Mouse (Mus musculus): ENCODE measurements around the gene Scfd2. TPM values are rescaled to one million over a fixed set of nuclear protein-coding genes. Genes with fewer than 3 reads are reported as not detected.

Scfd2 gene
- total RNA-seq (2021): 10 to 100 TPM; 22.6 to 26.2 TPM

- DNase-seq: peak; percentile 96 to 97
These were observed at the start of gene Scfd2 for GRCm38 (mm10) chr5:74531630-74532280. TSS of gene Scfd2 (minus strand) at chr5:74531759.

GRCm38 (mm10) chr5:74571767-74572166 is 40.2 kb upstream of the Scfd2 start:
- DNase-seq: no peak

GRCm38 (mm10) chr5:74561151-74561550 is 29.6 kb upstream of the Scfd2 start:
- DNase-seq: no peak

GRCm38 (mm10) chr5:74549566-74549965 is 18.0 kb upstream of the Scfd2 start:
- no peak for DNase-seq

- no peak for DNase-seq
These were observed 14.0 kb upstream of the Scfd2 start for GRCm38 (mm10) chr5:74545606-74546005.

GRCm38 (mm10) chr5:74536180-74536947 is 4.8 kb upstream of the Scfd2 start:
- DNase-seq: no peak

GRCm38 (mm10) chr5:74535240-74536021 is 3.9 kb upstream of the Scfd2 start, which contains the start of gene Fip1l1:
TSS of gene Fip1l1 (plus strand) at chr5:74535449.
- peak; percentile 90 to 91 for DNase-seq

- no peak for DNase-seq
These were observed 774 bp downstream of the Scfd2 start for GRCm38 (mm10) chr5:74530785-74531184.

GRCm38 (mm10) chr5:74527025-74527424 is 4.5 kb downstream of the Scfd2 start:
- no peak for DNase-seq

GRCm38 (mm10) chr5:74511686-74512085 is 19.9 kb downstream of the Scfd2 start:
- peak; percentile 39 for DNase-seq

GRCm38 (mm10) chr5:74492705-74493104 is 38.9 kb downstream of the Scfd2 start:
- no peak for DNase-seq

GRCm38 (mm10) chr5:74484646-74485045 is 46.9 kb downstream of the Scfd2 start:
- DNase-seq: no peak

- DNase-seq: peak in 1 of 2 experiments; percentile 5
These were observed 48.9 kb downstream of the Scfd2 start for GRCm38 (mm10) chr5:74482633-74483032.

GRCm38 (mm10) chr5:74482034-74482433 is 49.5 kb downstream of the Scfd2 start:
- no peak for DNase-seq

- no peak for DNase-seq
These were observed 51.1 kb downstream of the Scfd2 start for GRCm38 (mm10) chr5:74480409-74480808.

- no peak for DNase-seq
These were observed 51.6 kb downstream of the Scfd2 start for GRCm38 (mm10) chr5:74479947-74480346.

GRCm38 (mm10) chr5:74479157-74479556 is 52.4 kb downstream of the Scfd2 start:
- no peak for DNase-seq

- DNase-seq: no peak
These were observed 55.0 kb downstream of the Scfd2 start for GRCm38 (mm10) chr5:74476551-74476950.

- no peak for DNase-seq
These were observed 58.4 kb downstream of the Scfd2 start for GRCm38 (mm10) chr5:74473117-74473516.

GRCm38 (mm10) chr5:74470819-74471218 is 60.7 kb downstream of the Scfd2 start:
- DNase-seq: no peak

GRCm38 (mm10) chr5:74469620-74470019 is 61.9 kb downstream of the Scfd2 start:
- no peak for DNase-seq

GRCm38 (mm10) chr5:74467753-74468152 is 63.8 kb downstream of the Scfd2 start:
- DNase-seq: no peak

- DNase-seq: no peak
These were observed 74.8 kb downstream of the Scfd2 start for GRCm38 (mm10) chr5:74456759-74457158.

All from layer of hippocampus, postnatal 36 days (tissue).